Mouse (Mus musculus) 3T3-L1 (cell line): ENCODE data around the gene Cnfn.

Experiments
- DNase-seq: peaks from one replicate; pipeline ENCODE4 v3.0.0-alpha.2; 2015; ENCODE audit warnings: low read depth, low spot score

The Cnfn gene

GRCm38 (mm10) chr7:25390054-25390770, 20.7 kb upstream of the Cnfn start:
- peak; percentile 90 for DNase-seq

DNA sequence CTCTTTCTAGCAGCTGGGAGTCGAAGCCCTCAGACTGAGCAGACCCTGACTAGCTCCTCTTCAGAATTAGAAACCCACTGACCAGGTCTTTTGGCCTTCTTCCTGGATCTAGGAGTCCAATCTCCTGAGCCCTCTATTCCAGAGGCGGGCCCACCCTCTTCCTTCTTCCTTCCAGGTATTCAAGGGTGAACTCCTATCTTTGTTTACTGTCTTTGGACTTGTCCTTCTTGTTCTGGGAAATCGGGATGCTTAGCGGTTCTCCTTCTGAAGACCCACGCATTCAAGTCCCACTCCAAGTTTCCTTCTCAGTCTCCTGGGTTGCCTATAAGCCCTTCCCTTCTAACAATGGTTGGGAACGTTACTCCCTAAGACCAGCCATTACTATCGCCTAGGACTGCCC, 19.4 kb upstream of the Cnfn start:
- DNase-seq, result no peak

DNA sequence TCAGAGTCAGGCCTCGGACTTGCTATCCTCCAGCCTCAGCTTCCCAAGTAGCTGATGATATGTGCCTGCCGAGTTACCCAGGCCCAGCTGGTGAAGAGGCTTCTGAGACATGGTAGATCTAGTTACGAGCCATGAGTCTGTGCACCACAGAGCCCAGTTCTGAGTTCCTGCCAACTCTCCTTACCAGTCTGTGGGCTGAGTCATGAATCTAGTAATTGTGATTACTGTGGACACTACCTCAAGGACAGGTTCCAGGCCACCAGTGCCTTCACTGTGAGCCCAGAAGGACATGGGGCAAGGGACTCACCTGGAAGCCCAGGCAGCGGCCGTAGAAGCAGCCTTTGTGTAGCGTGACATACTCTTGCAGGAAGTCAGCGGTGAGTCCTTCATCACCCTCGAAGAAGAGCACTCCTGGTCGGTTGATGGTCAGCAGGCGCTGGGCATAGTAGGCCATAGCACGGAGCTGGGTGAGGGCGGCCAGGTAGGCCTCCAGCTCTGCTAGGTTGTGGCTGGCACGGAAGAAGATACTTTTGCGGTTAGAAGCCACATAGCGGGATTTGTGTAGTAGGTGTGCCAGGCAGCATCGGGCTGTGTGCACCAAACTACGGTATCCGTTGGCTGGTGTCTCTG, 18.4 kb upstream of the Cnfn start:
- DNase-seq, result peak; percentile 76

DNA sequence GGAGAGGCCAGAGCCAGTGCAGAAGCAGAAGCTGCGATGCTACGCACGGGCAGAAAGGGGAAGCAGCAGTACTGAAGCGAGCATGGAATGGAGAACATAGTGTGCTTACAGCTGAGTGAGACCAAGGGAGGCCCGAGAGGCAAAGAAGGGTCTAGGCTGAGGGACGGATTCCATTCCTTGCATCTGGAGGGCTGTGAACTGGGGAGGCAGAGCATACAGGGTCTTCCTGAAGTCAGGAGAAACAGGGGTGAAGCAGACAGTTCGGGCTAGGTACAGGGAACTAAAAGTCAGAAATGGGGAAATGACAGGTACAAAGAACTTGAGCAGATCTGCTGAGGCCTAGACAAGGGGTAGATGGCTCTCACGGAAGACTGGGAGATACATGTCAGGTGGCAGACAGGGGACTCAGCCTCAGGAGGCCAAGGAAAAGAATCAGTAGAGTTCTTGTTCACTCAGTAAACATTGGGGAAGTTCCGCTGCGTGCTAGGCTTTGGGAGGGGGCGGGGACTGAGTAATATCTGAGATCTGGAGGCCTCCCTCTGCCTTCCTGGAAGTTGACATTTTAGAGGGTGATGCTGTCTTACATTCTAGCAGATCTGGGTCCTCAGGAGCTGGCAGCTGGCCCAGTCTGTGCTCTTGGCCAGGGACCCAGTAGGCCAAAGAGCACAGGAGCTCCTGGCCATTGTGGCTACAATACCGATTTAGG, 16.5 kb upstream of the Cnfn start:
- peak; percentile 88 for DNase-seq

- DNase-seq, result no peak
Measured at GRCm38 (mm10) chr7:25385259-25385658, 15.7 kb upstream of the Cnfn start.

GRCm38 (mm10) chr7:25384818-25385217, 15.3 kb upstream of the Cnfn start:
- DNase-seq, result no peak

GRCm38 (mm10) chr7:25384318-25384717, 14.8 kb upstream of the Cnfn start:
- DNase-seq, result no peak

- DNase-seq, result no peak
Measured at GRCm38 (mm10) chr7:25383891-25384290, 14.4 kb upstream of the Cnfn start.

- DNase-seq, result no peak
Measured at GRCm38 (mm10) chr7:25383385-25383784, 13.9 kb upstream of the Cnfn start.

GRCm38 (mm10) chr7:25382541-25382940, 13.0 kb upstream of the Cnfn start:
- DNase-seq, result no peak

- DNase-seq, result no peak
Measured at GRCm38 (mm10) chr7:25381284-25381680, 11.8 kb upstream of the Cnfn start.

DNA sequence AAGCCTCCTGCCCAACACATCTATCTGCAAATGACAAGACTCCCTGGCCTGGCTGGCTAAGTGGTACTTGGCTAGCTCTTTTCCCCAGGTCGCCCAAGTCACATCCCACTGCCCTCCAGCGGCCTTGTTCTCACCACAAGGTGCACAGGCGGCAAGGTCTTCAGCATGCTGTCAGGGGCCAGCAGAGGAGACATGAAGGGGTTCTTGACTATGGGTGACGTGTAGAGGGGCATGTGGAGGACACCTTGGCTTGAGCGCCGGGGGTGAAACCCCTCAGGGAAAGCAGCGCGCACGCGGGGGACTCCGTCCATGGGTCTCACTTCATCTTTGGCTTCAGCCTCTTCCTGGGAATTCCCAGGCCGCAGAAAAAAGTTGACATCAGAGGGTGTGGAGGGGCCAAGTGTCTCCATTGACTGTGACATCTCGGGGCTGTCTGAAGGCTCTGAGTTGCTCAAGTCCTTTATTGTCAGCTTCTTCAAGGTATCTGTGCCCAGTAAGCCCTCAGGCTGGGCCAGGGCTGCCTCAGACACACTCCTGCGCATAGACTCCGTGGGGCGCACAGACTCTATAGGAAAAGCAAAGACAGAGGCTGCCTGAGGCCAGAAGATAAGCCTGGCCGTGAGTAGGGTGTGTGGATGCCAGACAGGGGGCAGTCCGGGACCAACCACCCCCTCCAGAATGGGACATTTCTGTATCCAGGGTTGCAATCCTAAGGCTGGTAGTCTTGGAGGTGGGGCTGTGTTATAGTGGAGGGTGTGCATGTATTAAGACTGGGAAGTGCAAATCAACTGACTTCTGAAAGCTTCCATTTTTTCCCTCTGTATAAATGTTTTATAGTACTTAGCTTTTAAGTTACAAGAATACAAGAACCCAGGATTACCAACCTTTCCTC, 11.1 kb upstream of the Cnfn start:
- DNase-seq, result no peak

GRCm38 (mm10) chr7:25379551-25380351, 10.2 kb upstream of the Cnfn start:
- peak; percentile 61 for DNase-seq

DNA sequence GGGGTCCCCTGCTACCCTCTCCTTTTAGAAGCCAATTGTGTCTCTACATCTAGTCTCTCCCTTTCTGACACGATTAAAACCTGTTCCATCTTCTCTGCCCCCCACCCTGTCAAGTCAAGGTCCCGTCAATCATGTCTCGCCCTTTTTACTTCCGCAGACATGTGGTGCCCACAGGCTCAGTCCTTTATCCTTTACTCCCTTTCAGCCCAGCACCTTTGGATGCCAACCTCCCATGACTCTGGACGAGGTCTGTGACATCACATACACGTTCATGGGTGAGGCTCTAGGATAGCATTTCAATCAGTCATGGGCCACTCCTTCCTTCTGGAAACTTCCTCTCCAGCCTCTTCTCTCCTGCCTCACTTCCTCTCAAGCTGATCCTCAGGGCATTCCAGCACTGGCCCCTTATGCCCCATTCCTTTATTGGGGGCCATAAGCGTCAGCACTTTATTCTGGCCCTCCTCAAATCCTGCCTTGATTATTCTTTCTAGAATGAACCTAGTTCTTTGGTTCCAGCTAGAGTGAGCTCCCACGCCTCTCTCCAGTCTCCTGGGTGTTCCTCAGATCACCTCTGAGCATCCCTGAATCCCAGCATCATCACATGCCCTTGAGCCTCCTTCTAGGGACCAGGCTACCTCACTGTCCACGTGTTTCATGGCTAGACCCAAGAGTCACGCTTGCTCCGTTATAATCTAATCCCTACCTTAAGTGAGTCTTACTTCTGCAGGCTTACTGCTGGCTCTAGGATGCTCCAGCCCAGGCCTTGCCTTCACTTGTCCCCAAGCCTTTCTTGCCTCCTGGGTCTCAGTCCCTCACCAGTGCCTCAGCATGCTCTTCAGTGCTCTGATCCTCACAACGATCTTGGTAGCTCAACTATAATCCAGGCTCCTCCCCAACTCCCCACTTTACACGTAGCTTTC, 8.9 kb upstream of the Cnfn start:
- no peak for DNase-seq

GRCm38 (mm10) chr7:25377100-25377700, 7.7 kb upstream of the Cnfn start:
- peak; percentile 78 for DNase-seq

DNA sequence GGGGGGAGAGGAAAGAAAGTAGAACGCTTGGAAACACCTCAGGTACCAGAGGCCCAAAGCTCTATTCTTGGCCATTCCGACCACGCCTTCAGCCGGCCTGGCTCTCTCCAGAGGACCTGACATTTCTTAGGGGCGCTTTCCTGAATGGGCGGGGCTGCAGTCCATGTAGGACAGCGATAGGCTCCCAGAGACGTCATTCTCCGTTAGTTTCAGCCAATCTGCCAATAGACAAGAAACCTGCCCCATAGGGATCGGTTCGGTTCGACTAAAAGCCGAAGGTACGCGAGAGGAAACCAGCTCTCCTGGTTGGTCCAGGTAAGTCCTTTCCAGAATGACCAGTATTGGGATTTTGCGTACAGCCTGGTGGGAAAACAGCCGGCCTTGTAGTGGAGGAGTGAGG, 7.0 kb upstream of the Cnfn start:
- DNase-seq, result peak; percentile 94

- no peak for DNase-seq
Measured at GRCm38 (mm10) chr7:25372441-25372840, 2.9 kb upstream of the Cnfn start.

- no peak for DNase-seq
Measured at GRCm38 (mm10) chr7:25368333-25368732, 1.2 kb downstream of the Cnfn start.

- DNase-seq, result no peak
Measured at GRCm38 (mm10) chr7:25367632-25368293, 1.8 kb downstream of the Cnfn start.
